Mouse (Mus musculus) kidney, embryonic 14.5 days (tissue): ENCODE measurements around the gene Grm4. TPM values are rescaled to one million over a fixed set of nuclear protein-coding genes. Genes with fewer than 3 reads are reported as not detected.

Experiments used
- ATAC-seq: fragments of 200-750 bp; cut with Nextera tagmentation; 2 replicates; pipeline ENCODE4 v1.8.0; 2017; ENCODE audit warnings: moderate number of reproducible peaks, mild to moderate bottlenecking, moderate TSS enrichment, moderate library complexity; ENCODE audit not compliant: low FRiP score, low TSS enrichment
- H3K27ac ChIP-seq: fragments of 300-500 bp; sonication (generic); 2 replicates; pipeline ENCODE4 v1.5.1; 2014; ENCODE audit warnings: low read depth, mild to moderate bottlenecking, low read length, moderate library complexity, mixed read lengths
- H3K27me3 ChIP-seq: fragments of 300-500 bp; sonication (generic); 2 replicates; pipeline ENCODE4 v1.6.1; 2014; ENCODE audit warnings: mild to moderate bottlenecking, low read length; ENCODE audit not compliant: control insufficient read depth, insufficient read depth
- H3K36me3 ChIP-seq: fragments of 300-500 bp; sonication (generic); 2 replicates; pipeline ENCODE4 v1.6.1; 2014; ENCODE audit warnings: low read length, mixed read lengths; ENCODE audit not compliant: control insufficient read depth, insufficient read depth
- H3K4me1 ChIP-seq: fragments of 300-500 bp; sonication (generic); 2 replicates; pipeline ENCODE4 v1.6.1; 2014; ENCODE audit warnings: low read length, mixed read lengths; ENCODE audit not compliant: control insufficient read depth, insufficient read depth
- H3K4me2 ChIP-seq: fragments of 300-500 bp; sonication (generic); replicated peaks from 2 replicates; pipeline ENCODE4 v1.6.1; 2014; ENCODE audit warnings: low read depth, mild to moderate bottlenecking, low read length
- H3K4me3 ChIP-seq: fragments of 300-500 bp; sonication (generic); 2 replicates; pipeline ENCODE4 v1.5.1; 2014; ENCODE audit warnings: mild to moderate bottlenecking, low read length
- H3K9ac ChIP-seq: fragments of 300-500 bp; sonication (generic); 2 replicates; pipeline ENCODE4 v1.6.1; 2014; ENCODE audit warnings: low read depth, mild to moderate bottlenecking, low read length, moderate library complexity
- H3K9me3 ChIP-seq: fragments of 300-500 bp; sonication (generic); 2 replicates; pipeline ENCODE4 v1.6.1; 2016; ENCODE audit warnings: low read length; ENCODE audit not compliant: control insufficient read depth
- WGBS: fragments of 180-500 bp; shearing (Covaris S2); extraction: QIAGEN DNeasy Blood & Tissue Kit; methylation state at CpG from one replicate; pipeline ENCODE4 v1.1.7; 2014; 5-methylcytosine and 5-hydroxymethylcytosine counted together
- polyA plus RNA-seq: library from polyadenylated mRNA; unstranded; fragments of >200 nt; fragmentation: Nextera tagmentation; extraction: Ambion mirVana; gene quantifications from 2 replicates; pipeline ENCODE4 v1.2.1, GENCODE M21; 2014

The Grm4 gene
- 0.50 and 1.6 TPM in 2 replicates for polyA plus RNA-seq

DNA sequence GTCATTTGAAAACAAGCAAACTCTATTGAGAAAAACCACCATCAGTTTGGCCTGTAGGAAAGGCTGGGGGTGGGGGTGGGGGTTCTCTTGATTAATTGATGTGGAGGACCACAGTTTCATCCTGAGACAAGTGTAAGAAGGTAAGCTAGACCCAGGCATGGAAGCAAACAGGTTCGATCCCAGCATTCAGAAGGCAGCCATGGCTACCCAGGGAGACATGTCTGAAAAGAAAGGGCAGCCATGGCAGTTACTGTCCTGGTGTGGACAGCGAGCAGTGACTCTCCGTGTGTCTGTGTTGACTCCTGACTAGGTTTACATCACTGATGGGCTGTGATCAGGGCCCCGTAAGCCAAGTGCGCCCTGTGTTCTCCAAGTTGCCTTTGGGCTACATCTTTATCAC lies at the start of gene Grm4:
Grm4 (minus strand) TSS at position 101 of the 400 bp plus-strand sequence.
- Histone ChIP-seq H3K36me3 (no peaks in the 10 kb centered on the region), H3K9ac (no peak within 1 kb of the TSS), H3K27me3 (peaks cover 18% of the 10 kb centered on the region), H3K9me3 (0 out of 2 replicates have a peak, but pooled peaks cover 5% of the 10 kb centered on the region), H3K4me2 (peak within 1 kb of the TSS; percentile 26; the same call in 1 of the 2 replicates), H3K4me1 (no peaks in the 10 kb centered on the region), H3K27ac (no peak within 1 kb of the TSS), H3K4me3 (peak within 1 kb of the TSS; percentile 9; the same call in 1 of the 2 replicates)
- no peak for ATAC-seq
- 94% methylated on average over 5 of the region's 5 CpGs for WGBS

DNA sequence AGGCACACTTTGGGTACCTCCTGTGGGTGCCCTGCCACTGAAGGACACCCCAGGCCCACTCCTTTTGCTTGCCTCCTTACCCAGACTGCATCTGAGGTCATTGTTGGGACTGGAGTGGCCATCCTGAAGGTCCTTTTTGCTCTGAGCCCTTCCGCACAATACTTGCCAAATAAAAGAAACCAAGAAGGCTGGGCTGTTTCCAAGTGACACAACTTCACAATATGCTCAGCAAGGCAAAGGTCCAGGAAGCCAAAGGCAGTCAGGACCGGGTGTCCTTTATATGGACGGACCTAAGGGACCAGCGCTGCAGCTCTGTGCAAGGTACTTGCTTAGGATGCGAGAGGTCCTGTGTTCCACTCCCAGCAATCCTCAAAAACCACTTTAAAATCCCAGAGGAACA lies 47.0 kb upstream of the Grm4 start:
- Histone ChIP-seq H3K9me3 (no peaks in the 10 kb centered on the region), H3K27me3 (no peaks in the 10 kb centered on the region), H3K4me3 (no peak overlapping the region), H3K27ac (no peak overlapping the region), H3K36me3 (no peaks in the 10 kb centered on the region), H3K4me1 (peaks cover 8% of the 10 kb centered on the region), H3K4me2 (no peak overlapping the region), H3K9ac (no peak overlapping the region)
- no peak for ATAC-seq
- 93% methylated on average over 5 of the region's 5 CpGs for WGBS

DNA sequence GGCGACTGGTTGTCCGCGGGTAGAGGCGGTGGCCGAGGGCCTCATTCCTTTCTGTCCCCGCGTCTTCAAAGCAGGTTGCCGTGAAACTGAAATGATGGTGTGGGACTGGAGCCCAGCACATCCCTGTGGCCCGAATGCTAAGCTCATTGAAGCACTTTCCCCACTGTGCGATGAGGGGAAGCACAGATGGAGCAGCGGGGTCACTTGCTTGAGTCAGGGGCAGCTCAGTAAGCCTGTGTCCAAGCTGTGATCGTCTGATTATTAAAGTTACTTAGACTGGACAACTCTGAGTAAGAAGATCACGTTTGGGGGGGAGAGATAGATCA lies 44.7 kb upstream of the Grm4 start:
- no peaks in the 10 kb centered on the region for H3K27me3 ChIP-seq
- peak overlapping the region; percentile 58 for H3K4me3 ChIP-seq
- H3K27ac ChIP-seq, result no peak overlapping the region
- H3K36me3 ChIP-seq, result peaks cover 13% of the 10 kb centered on the region; the same call in 1 of the 2 replicates
- under 1% methylated on average over 13 of the region's 13 CpGs for WGBS
- no peak for ATAC-seq
- H3K4me2 ChIP-seq, result peak overlapping the region; percentile 88
- no peaks in the 10 kb centered on the region for H3K9me3 ChIP-seq
- peak overlapping the region; percentile 56; the same call in 1 of the 2 replicates for H3K9ac ChIP-seq
- H3K4me1 ChIP-seq, result peaks cover 8% of the 10 kb centered on the region

DNA sequence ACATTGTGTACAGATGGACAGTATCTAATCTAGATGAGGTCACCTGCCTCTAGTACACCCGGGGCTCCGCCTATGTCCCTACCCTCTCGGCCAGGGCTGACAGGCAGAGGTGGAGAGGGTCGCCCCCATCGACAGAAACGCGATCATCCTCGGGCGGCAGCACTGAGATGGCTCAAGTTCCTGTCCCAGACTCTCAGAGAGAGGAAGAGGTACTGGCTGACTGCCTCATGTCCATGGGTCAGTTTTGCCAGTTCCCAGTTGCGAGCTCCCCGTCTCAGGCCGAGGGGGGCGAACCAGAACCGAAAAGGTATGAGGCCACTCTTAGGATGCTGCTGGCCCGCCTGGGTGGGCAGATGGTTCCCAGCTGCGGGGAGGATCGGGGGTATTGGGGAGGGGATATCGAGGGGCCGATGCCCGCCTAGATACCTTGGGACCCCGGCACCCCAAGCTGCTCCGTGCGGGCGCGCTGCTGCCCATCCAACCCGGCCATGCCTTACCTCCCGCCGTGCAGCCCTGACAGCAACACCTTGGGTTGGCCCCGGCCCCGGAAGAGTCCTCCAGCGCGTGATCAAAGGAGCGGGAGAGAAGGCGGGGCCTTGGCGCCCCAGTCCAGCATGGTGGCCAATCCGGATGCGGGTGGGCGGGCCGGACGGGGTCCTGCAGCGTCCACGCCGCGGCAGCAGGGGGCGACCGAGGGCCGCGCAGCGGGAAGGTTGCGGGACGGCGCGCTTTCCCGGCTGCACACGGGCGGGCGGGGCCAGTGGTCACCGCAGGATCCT lies 44.1 kb upstream of the Grm4 start, which contains the start of gene AI413582:
AI413582 (minus strand) TSS at position 594 of the 779 bp plus-strand sequence.
- peak within 1 kb of the TSS; percentile 88 for H3K4me2 ChIP-seq
- no peaks in the 10 kb centered on the region for H3K27me3 ChIP-seq
- WGBS, result under 1% methylated on average over 40 of the region's 58 CpGs
- H3K27ac ChIP-seq, result peak within 1 kb of the TSS; percentile 20; the same call in 1 of the 2 replicates
- peak; percentile 92 for ATAC-seq
- H3K9me3 ChIP-seq, result no peaks in the 10 kb centered on the region
- peaks cover 8% of the 10 kb centered on the region for H3K4me1 ChIP-seq
- H3K4me3 ChIP-seq, result peak within 1 kb of the TSS; percentile 58
- H3K36me3 ChIP-seq, result peaks cover 18% of the 10 kb centered on the region; the same call in 1 of the 2 replicates
- peak within 1 kb of the TSS; percentile 56 for H3K9ac ChIP-seq

DNA sequence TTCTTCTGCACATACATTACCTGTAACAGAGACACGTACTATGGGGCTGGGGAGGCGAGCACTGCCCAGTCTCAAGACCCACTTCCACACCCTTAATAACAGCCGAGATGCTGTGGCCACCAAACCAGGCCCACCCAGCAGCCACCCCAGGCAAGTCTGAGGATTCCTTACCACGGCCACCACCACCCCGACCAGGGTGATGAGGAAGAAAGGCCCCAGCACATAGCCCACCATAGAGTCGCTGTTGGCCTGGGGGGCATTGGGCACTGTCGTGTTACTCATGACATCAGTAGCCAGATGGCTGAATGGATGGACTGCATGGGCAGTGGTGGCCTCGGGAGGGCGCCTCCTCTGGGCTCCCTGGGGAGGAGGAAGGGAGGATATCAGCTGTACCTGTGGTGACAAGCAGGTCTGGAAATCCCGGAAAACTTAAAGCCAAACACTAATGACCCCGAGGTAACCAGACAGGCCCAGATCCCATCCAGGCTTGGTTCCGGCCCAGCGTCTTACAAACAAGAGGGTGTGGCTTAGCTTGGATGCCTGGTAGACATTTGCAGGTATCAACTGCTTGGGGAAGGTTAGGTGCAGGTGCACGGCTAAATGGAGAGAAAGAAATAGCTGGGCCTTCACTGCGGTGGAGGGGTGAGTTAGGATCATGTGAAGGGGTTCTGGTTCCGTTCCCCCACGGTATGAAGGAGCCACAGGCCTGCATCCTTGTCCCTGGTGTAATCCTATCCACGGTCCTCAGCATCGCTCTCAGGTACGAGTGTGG lies 43.4 kb upstream of the Grm4 start:
- no peaks in the 10 kb centered on the region for H3K27me3 ChIP-seq
- H3K4me1 ChIP-seq, result peaks cover 8% of the 10 kb centered on the region
- no peak overlapping the region for H3K27ac ChIP-seq
- no peak for ATAC-seq
- H3K9ac ChIP-seq, result peak overlapping the region; percentile 53
- peak overlapping the region; percentile 88 for H3K4me2 ChIP-seq
- H3K4me3 ChIP-seq, result peak overlapping the region; percentile 58
- H3K36me3 ChIP-seq, result peaks cover 21% of the 10 kb centered on the region; the same call in 1 of the 2 replicates
- H3K9me3 ChIP-seq, result no peaks in the 10 kb centered on the region
- WGBS, result 15% methylated on average over 20 of the region's 20 CpGs

DNA sequence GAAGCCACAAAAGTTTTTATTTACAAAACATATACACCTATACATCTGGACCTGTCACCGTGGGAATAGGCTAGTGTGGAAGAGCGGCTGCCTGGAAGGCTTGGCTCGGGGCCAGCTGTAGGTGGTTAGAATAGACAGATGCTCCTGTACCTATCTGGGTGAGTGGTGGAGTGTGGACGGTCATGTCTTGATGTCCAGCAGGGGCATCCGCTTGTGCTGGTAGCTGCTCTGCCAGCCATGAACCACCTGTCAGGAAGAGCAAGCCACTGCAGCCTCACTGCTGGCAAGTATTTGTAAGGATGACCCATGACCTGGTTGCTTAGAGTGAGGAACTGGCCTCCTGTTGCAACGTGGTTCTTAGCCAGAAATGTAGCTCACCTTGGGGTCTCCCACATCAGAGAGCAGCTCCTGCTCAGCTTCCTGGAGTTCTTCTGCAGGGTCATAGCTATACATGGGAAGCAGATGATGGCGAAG lies 42.6 kb upstream of the Grm4 start:
- Histone ChIP-seq H3K27ac (no peak overlapping the region), H3K36me3 (peaks cover 21% of the 10 kb centered on the region; the same call in 1 of the 2 replicates), H3K4me3 (no peak overlapping the region), H3K9me3 (no peaks in the 10 kb centered on the region), H3K4me1 (peaks cover 13% of the 10 kb centered on the region), H3K4me2 (no peak overlapping the region), H3K27me3 (no peaks in the 10 kb centered on the region), H3K9ac (no peak overlapping the region)
- ATAC-seq, result no peak
- WGBS, result 52% methylated on average over 7 of the region's 7 CpGs

DNA sequence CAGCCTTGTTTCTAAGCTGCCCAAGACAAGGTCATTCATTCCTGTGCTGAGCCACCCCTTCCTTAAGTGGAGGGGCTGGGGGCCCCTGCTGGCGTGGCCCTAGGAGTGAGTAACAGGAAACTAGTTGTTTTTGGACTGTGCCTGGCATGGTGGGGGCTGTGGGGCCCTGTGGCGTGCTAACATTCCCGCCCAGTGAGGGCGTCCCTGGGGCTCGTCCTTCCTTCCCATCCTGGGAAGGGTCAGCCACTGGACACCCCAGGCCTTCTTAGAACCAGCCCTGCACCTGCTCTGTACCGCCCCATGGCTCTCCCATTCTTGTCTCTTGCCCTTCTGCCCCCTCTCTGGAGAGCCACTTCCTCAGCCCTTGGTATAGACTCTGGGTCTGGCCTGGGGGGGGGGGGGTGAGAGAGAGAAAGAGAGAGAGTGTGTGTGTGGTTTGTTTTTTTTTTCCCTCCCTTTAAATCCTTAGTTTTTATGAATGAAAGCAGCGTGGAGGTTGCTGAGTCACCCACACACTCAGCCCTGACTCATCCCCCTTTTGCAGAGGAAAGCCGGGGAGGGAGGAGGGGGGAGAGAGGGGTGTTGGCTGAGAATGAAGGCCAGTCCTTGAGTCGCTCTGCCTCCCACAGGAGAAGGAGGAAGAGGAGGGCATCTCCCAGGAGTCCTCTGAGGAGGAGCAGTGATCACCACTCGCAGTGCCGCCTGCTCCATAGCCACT lies 40.8 kb upstream of the Grm4 start:
- Histone ChIP-seq H3K4me1 (peaks cover 20% of the 10 kb centered on the region), H3K27ac (no peak overlapping the region), H3K36me3 (peaks cover 21% of the 10 kb centered on the region; the same call in 1 of the 2 replicates)

DNA sequence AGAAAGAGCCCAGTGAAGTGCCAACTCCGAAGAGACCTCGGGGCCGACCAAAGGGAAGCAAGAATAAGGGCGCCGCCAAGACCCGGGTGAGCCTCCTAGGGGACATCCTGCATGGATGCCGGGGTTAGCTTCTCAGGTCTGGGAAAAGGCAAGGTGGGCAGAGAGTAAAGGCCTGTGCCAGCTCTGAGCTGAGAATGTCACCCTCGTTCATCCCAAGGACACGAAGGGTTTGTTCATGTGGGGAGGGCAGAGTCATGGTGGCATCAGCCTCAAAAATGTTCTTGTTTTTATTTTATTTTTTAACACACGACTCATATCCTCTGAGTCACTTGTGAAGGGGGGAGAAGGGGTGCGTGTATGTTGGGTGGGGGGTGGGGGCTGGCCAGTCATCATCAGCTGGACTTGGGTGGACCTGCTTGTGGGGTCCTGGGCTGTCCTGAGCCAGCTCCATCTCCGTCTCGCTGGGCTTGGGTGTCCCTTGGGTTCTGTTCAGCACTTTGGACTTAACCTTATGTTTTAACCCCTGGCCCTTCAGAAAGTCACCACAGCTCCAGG lies 39.8 kb upstream of the Grm4 start:
- no peak for ATAC-seq
- H3K36me3 ChIP-seq, result peaks cover 21% of the 10 kb centered on the region; the same call in 1 of the 2 replicates
- no peaks in the 10 kb centered on the region for H3K9me3 ChIP-seq
- no peak overlapping the region for H3K27ac ChIP-seq
- H3K4me1 ChIP-seq, result peaks cover 20% of the 10 kb centered on the region
- H3K9ac ChIP-seq, result no peak overlapping the region
- no peak overlapping the region for H3K4me3 ChIP-seq
- 82% methylated on average over 13 of the region's 13 CpGs for WGBS
- H3K27me3 ChIP-seq, result no peaks in the 10 kb centered on the region
- H3K4me2 ChIP-seq, result no peak overlapping the region

More for the DNA sequence above, 40.8 kb upstream of the Grm4 start:
- Histone ChIP-seq H3K9ac (no peak overlapping the region), H3K4me2 (no peak overlapping the region), H3K9me3 (no peaks in the 10 kb centered on the region), H3K4me3 (no peak overlapping the region), H3K27me3 (no peaks in the 10 kb centered on the region)
- no peak for ATAC-seq
- WGBS, result 57% methylated on average over 9 of the region's 11 CpGs
